Mouse (Mus musculus) myocyte (in vitro differentiated cells): ENCODE measurements around the gene Popdc2.

Experiments
- CEBPB ChIP-seq: IDR thresholded peaks from 2 replicates; pipeline ENCODE4 v1.6.1; 2011; ENCODE audit warnings: mild to moderate bottlenecking, moderate library complexity; ENCODE audit not compliant: poor library complexity, insufficient read depth, severe bottlenecking
- E2F4 ChIP-seq: IDR thresholded peaks from one replicate; pipeline ENCODE4 v1.6.1; 2011; ENCODE audit warnings: mild to moderate bottlenecking, control low read depth, moderate library complexity; ENCODE audit not compliant: insufficient read depth
- MAX ChIP-seq: IDR thresholded peaks from one replicate; pipeline ENCODE4 v1.6.1; 2011; ENCODE audit warnings: low read depth, mild to moderate bottlenecking, control low read depth
- MYOD1 ChIP-seq, 3 experiments: IDR thresholded peaks; one replicate each; pipeline ENCODE4 v1.6.1; 2011; ENCODE audit warnings: control low read depth in 2 of 3, low read depth in 2 of 3, mild to moderate bottlenecking in 2 of 3, moderate library complexity in 1 of 3; ENCODE audit not compliant: insufficient read length in 2 of 3, control insufficient read depth in 1 of 3
- MYOG ChIP-seq, 3 experiments: IDR thresholded peaks; one replicate each; pipeline ENCODE4 v1.6.1; 2011; ENCODE audit warnings: control low read depth in 2 of 3, low read depth in 2 of 3, mild to moderate bottlenecking in 2 of 3; ENCODE audit not compliant: insufficient read length in 2 of 3, control insufficient read depth in 1 of 3, insufficient read depth in 1 of 3
- POLR2A ChIP-seq: IDR thresholded peaks from one replicate; pipeline ENCODE4 v1.6.1; 2011; ENCODE audit warnings: low read depth, mild to moderate bottlenecking, control low read depth, moderate library complexity; ENCODE audit not compliant: insufficient read length
- POLR2AphosphoS2 ChIP-seq: IDR thresholded peaks from one replicate; pipeline ENCODE4 v1.6.1; 2011; ENCODE audit warnings: low read depth, control low read depth; ENCODE audit not compliant: insufficient read length
- REST ChIP-seq: IDR thresholded peaks from one replicate; pipeline ENCODE4 v1.6.1; 2011; ENCODE audit warnings: mild to moderate bottlenecking, control low read depth, moderate library complexity; ENCODE audit not compliant: insufficient read depth, insufficient read length
- SRF ChIP-seq: IDR thresholded peaks from one replicate; pipeline ENCODE4 v1.6.1; 2011; ENCODE audit warnings: low read depth; ENCODE audit not compliant: control insufficient read depth, insufficient read length
- USF1 ChIP-seq: IDR thresholded peaks from one replicate; pipeline ENCODE4 v1.6.1; 2011; ENCODE audit warnings: low read depth, mild to moderate bottlenecking, control low read depth, moderate library complexity

DNA sequence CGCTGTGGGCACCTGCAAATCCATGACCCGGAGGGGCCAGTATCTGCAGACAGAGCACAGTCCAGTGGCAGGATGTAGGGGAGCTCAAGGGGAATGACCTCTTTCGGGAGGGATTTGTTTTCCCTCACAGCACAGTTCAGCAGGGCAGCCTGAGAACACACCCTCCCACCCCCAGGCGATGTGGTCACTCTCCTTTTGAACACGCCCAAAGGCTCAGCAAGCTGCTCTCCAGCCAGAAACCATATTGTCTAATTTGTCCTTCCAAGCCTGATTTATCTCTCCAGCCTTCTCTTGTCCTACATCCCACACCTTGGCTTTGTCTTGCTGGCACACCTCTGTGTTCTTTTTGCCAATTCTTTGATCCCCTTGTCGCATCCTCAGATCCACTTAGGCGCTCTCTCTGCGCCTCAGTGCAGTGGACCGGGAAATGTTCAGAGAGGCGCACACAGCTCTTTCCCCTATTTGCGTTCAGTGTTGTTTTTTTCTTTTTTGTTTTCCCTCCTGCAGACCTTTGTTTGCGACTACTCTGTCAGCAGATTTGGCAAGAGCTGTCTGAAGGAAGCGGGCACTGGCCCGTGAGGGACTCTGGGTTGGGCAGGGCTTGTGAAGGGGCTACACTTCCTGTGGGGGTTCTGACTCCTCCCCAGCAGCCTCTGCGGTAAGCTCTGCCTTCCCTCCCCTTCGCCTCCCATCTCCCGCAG lies 37.7 kb downstream of the Popdc2 start:
- TF ChIP-seq REST (no peak), E2F4 (no peak), POLR2A (no peak), MYOD1 (IDR thresholded peaks at IDR 0.05; ENCODE audit: control insufficient read depth in 1 of 3, insufficient read length in 2 of 3, low read depth in 2 of 3) (no peak), USF1 (no peak), MYOG (IDR thresholded peaks at IDR 0.05; ENCODE audit: control insufficient read depth in 1 of 3, insufficient read depth in 1 of 3, insufficient read length in 2 of 3, low read depth in 2 of 3) (no peak), POLR2AphosphoS2 (no peak), MAX (no peak), CEBPB (no peak), SRF (no peak)
